Mouse (Mus musculus) urinary bladder, postnatal 14 days (tissue): ENCODE measurements at regions not wholly inside any gene's neighbourhood (a gene's known extent, or its start where the extent isn't known, plus 50 kb on each side); places are given as distances from the start of the nearest gene placed in this dataset.
"Not testable (repeated sequence)": the region's sequence is repeated elsewhere in the genome, so short reads cannot be mapped to it uniquely, and the experiment has no call there.

Experiments used
- DNase-seq: peaks from one replicate; pipeline ENCODE4 v3.0.0; 2021; ENCODE audit warnings: low spot score

- DNase-seq, result no peak
These were observed 149.3 kb upstream of the Kctd3 start for GRCm38 (mm10) chr1:189156906-189157305.

- no peak for DNase-seq
These were observed 146.7 kb upstream of the Kctd3 start for GRCm38 (mm10) chr1:189154376-189154775.

- DNase-seq, result no peak
These were observed 145.5 kb upstream of the Kctd3 start for GRCm38 (mm10) chr1:189153150-189153549.

- no peak for DNase-seq
These were observed 135.4 kb upstream of the Kctd3 start for GRCm38 (mm10) chr1:189142982-189143451.

- no peak for DNase-seq
These were observed 134.9 kb upstream of the Kctd3 start for GRCm38 (mm10) chr1:189142551-189142950.

GRCm38 (mm10) chr1:189141694-189142093, 134.1 kb upstream of the Kctd3 start:
- no peak for DNase-seq

- DNase-seq, result no peak
These were observed 129.2 kb upstream of the Kctd3 start for GRCm38 (mm10) chr1:189136731-189137385.

GRCm38 (mm10) chr1:189135826-189136225, 128.2 kb upstream of the Kctd3 start:
- DNase-seq, result no peak

GRCm38 (mm10) chr1:189128706-189129105, 121.1 kb upstream of the Kctd3 start:
- DNase-seq, result no peak

- DNase-seq, result not testable (repeated sequence)
These were observed 120.6 kb upstream of the Kctd3 start for GRCm38 (mm10) chr1:189128246-189128645.

GRCm38 (mm10) chr1:189127367-189127766, 119.7 kb upstream of the Kctd3 start:
- DNase-seq, result no peak

- no peak for DNase-seq
These were observed 112.5 kb upstream of the Kctd3 start for GRCm38 (mm10) chr1:189119941-189120735.

GRCm38 (mm10) chr1:189119005-189119404, 111.4 kb upstream of the Kctd3 start:
- not testable (repeated sequence) for DNase-seq

- no peak for DNase-seq
These were observed 110.9 kb upstream of the Kctd3 start for GRCm38 (mm10) chr1:189118582-189118981.

GRCm38 (mm10) chr1:189115914-189116313, 108.3 kb upstream of the Kctd3 start:
- DNase-seq, result no peak

GRCm38 (mm10) chr1:189115279-189115678, 107.6 kb upstream of the Kctd3 start:
- DNase-seq, result no peak

GRCm38 (mm10) chr1:189108260-189109035, 100.8 kb upstream of the Kctd3 start:
- DNase-seq, result no peak

- no peak for DNase-seq
These were observed 100.2 kb upstream of the Kctd3 start for GRCm38 (mm10) chr1:189107841-189108240.

- DNase-seq, result no peak
These were observed 99.5 kb upstream of the Kctd3 start for GRCm38 (mm10) chr1:189107156-189107555.

GRCm38 (mm10) chr1:189105276-189105675, 97.6 kb upstream of the Kctd3 start:
- DNase-seq, result no peak

- no peak for DNase-seq
These were observed 95.1 kb upstream of the Kctd3 start for GRCm38 (mm10) chr1:189102781-189103180.

GRCm38 (mm10) chr1:189099121-189099520, 91.5 kb upstream of the Kctd3 start:
- no peak for DNase-seq

- no peak for DNase-seq
These were observed 85.2 kb upstream of the Kctd3 start for GRCm38 (mm10) chr1:189092819-189093218.
